Mouse (Mus musculus) lung, adult 2 months (tissue): ENCODE data around the gene Pnldc1. TPM values are rescaled to one million over a fixed set of nuclear protein-coding genes. Genes with fewer than 3 reads are reported as not detected.

Experiments
- DNase-seq: peaks from one replicate; pipeline ENCODE4 v3.0.0; 2022
- H3K4me1 ChIP-seq: fragments of 200-500 bp; 2 replicates; pipeline ENCODE4 v1.6.1; 2011; ENCODE audit warnings: low read length; ENCODE audit not compliant: control insufficient read depth, insufficient read depth
- H3K4me3 ChIP-seq: fragments of 200-500 bp; replicated peaks from 2 replicates; pipeline ENCODE3; 2011; ENCODE audit warnings: low read depth, mild to moderate bottlenecking, control low read depth, low read length; ENCODE audit errors: extremely low read depth
- CTCF ChIP-seq: fragments of 200-500 bp; IDR thresholded peaks from 2 replicates; pipeline ENCODE4 v1.5.1; 2011; ENCODE audit warnings: mild to moderate bottlenecking, low read length, control low read depth; ENCODE audit not compliant: insufficient read depth
- POLR2A ChIP-seq: fragments of 200-500 bp; IDR thresholded peaks from 2 replicates; pipeline ENCODE4 v1.6.1; 2011; ENCODE audit warnings: low read depth, mild to moderate bottlenecking, control low read depth, low read length, borderline replicate concordance; ENCODE audit errors: extremely low read depth
- WGBS: fragments of 180-500 bp; shearing (Covaris S2); methylation state at CpG from one replicate; pipeline ENCODE4 v1.1.7; 2018; 5-methylcytosine and 5-hydroxymethylcytosine counted together
- polyA plus RNA-seq: library from polyadenylated mRNA; depleted of rRNA; stranded (reverse); fragments of >200 nt; gene quantifications from 2 replicates; pipeline ENCODE4 v1.2.3, GENCODE M21; 2012

Gene Pnldc1
- polyA plus RNA-seq, 1 experiment = 1.9 TPM

DNA sequence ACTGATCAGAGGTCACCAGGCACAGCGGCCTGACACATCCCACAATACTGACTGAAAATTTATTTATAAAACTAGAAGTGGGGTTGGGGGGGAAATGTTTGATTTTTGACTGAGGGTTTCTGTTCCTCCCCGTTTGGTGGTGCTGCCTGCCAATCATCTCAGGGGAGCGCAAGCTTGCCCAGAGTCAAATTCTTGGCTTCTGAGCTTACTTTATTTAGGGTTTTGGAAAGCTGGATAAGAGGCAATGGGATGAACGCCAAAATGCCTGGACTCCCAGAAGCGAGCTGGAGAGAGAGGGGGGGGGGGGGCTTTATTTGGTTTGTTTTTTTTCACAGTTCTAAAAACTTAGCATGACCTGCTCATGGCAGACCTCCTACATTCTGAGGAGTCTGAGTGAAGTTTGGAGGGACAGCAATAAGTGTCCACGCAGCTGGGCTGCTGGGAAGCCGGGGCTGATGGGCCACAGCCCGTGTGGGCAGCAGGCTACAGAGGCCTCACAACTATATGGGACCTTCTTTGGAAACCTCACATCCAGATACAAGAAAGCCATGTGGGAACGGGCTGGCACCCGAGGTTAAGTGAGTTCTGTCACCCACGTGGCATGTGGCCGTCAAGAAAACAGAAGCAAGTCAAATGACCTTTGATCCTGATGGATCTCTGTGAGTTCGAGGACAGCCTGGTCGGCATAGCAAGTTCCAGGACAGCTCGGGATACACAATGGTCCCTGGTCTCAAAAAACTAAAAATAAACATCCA is 22.8 kb downstream of the Pnldc1 start:
- Histone ChIP-seq H3K4me1 (no peaks in the 10 kb centered on the region), H3K4me3 (no peak overlapping the region)
- no peak for TF ChIP-seq CTCF
- TF ChIP-seq POLR2A = no peak
- no peak for DNase-seq
- 54% methylated on average over 15 of the region's 15 CpGs for WGBS

- 36% methylated on average over 6 of the region's 6 CpGs for WGBS
Observed at GRCm38 (mm10) chr17:12886620-12887019, 23.4 kb downstream of the Pnldc1 start.

GRCm38 (mm10) chr17:12881216-12881615 is 28.8 kb downstream of the Pnldc1 start:
- TF ChIP-seq POLR2A (no peak), CTCF (no peak)
- no peak for DNase-seq
- Histone ChIP-seq H3K4me1 (no peaks in the 10 kb centered on the region), H3K4me3 (no peak overlapping the region)
- 90% methylated on average over 1 of the region's 1 CpGs for WGBS

More at GRCm38 (mm10) chr17:12886620-12887019, 23.4 kb downstream of the Pnldc1 start:
- DNase-seq = no peak
- no peaks in the 10 kb centered on the region for H3K4me1 ChIP-seq
- TF ChIP-seq POLR2A = no peak
- TF ChIP-seq CTCF = no peak
- H3K4me3 ChIP-seq = no peak overlapping the region

- TF ChIP-seq CTCF = peak; percentile 57
- no peak for TF ChIP-seq POLR2A
- peak; percentile 73 for DNase-seq
- H3K4me1 ChIP-seq = no peaks in the 10 kb centered on the region
- H3K4me3 ChIP-seq = no peak overlapping the region
- 2% methylated on average over 14 of the region's 14 CpGs for WGBS
Observed at GRCm38 (mm10) chr17:12880178-12880577, 29.9 kb downstream of the Pnldc1 start.

DNA sequence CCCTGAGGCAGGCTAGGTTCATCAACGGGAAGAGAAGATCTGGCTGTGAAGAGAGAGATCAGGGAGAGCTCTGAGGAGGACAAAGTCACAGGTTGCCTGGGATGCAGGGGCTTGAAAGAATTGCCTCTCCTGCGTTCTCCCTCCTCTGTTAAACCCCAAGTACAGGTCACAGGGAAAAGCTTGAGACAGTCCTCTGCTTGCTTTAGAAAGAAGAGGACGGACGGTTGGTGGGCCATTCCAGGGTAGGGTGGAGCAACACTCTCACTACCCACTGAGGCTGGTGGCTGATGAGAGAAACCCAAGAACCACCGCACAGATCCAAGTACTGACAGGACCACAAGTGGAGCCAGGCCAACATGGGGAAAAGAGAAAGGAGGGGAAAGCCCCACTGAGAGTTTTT is 34.3 kb downstream of the Pnldc1 start, which contains the start of gene Mrgprh:
TSS of gene Mrgprh (plus strand) at position 301 of the 400 bp plus-strand sequence.
- no peak for DNase-seq
- H3K4me1 ChIP-seq = no peaks in the 10 kb centered on the region
- WGBS = 71% methylated on average over 5 of the region's 5 CpGs
- TF ChIP-seq CTCF (no peak), POLR2A (no peak)
- no peak within 1 kb of the TSS for H3K4me3 ChIP-seq

GRCm38 (mm10) chr17:12872275-12873028 is 37.6 kb downstream of the Pnldc1 start:
- 61% methylated on average over 16 of the region's 16 CpGs for WGBS
- TF ChIP-seq POLR2A (no peak), CTCF (no peak)
- Histone ChIP-seq H3K4me3 (no peak overlapping the region), H3K4me1 (no peaks in the 10 kb centered on the region)
- no peak for DNase-seq

DNA sequence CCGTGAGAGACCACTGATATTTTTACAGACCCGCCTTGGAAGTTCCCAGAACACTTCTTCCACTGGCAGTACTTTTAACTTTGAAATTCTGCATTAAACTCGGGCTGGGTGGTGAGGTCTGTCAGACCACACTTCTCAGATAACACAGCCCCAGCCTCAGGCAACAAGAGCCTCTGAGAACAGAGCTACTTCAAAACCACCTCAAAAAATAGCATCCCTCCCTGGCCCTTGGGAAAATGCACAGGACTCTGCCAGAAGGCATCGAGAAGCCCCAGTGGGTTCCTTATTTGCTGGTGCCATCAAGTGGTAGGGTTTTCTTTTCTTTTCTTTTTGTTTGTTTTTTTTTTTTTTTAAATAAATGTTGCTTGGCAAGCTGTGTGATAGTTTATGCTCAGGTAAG is 41.4 kb downstream of the Pnldc1 start:
- TF ChIP-seq CTCF = no peak
- no peak for TF ChIP-seq POLR2A
- DNase-seq = no peak
- WGBS = 16% methylated on average over 4 of the region's 4 CpGs
- H3K4me1 ChIP-seq = no peaks in the 10 kb centered on the region
- no peak overlapping the region for H3K4me3 ChIP-seq

DNA sequence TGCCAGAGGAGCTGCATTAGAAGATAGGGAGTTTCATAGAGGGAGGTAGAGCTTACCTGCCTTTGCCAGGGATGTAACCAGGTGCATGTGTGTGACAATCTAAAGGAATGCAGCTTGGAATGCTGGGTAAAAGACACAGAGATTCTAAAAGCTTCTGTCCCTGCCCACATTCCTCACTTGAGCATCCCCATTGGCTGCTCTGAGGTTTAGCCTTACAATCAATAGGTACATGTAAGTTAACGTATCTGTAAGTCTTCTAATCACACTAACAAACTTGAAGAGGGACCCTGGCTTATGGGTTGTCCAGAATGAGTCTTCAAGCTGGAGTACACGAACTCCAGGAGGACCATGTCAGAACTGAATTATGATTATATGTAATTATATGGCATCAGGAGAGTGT is 42.0 kb downstream of the Pnldc1 start, which contains the start of gene Mas1:
TSS of gene Mas1 (minus strand) at position 101 of the 400 bp plus-strand sequence.
- Histone ChIP-seq H3K4me3 (no peak within 1 kb of the TSS), H3K4me1 (no peaks in the 10 kb centered on the region)
- no peak for DNase-seq
- TF ChIP-seq POLR2A (no peak), CTCF (no peak)
- WGBS = 46% methylated on average over 2 of the region's 2 CpGs

DNA sequence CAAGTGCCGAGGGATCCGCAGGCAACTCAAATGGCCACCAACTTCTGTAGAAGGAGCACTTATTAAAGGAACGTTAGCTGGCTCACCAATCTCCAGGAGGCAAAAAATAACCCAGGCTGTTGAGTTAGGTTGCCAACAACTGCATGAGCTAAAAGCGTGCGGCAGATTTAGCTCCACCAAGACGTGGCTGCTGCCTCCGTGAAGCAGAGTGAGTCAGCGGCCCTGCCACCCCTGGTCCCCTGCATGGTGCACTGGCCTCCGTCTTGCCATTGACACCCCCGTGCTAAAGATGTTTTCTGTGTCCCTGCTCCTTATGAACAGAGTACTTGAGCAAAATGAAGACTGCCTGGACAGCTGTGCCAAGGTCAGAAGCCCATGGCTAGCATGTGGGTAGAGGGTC is 43.2 kb downstream of the Pnldc1 start:
- WGBS = 87% methylated on average over 10 of the region's 10 CpGs
- Histone ChIP-seq H3K4me3 (no peak overlapping the region), H3K4me1 (no peaks in the 10 kb centered on the region)
- TF ChIP-seq POLR2A (no peak), CTCF (no peak)
- no peak for DNase-seq
